Mouse (Mus musculus) CH12.LX (cell line): Measurements from ENCODE around the gene Zswim4.

Source experiments
- CTCF ChIP-seq, 2 experiments: IDR thresholded peaks in 1 of 2; conservative IDR thresholded peaks in 1 of 2; 2 replicates each; pipeline ENCODE4 v1.5.1; 2011 to 2012; ENCODE audit warnings: low read depth in 2 of 2, low read length in 2 of 2, improper control_type of control experiment in 1 of 2, inconsistent platforms in 1 of 2, mild to moderate bottlenecking in 1 of 2, moderate library complexity in 1 of 2
- IRF4 ChIP-seq: IDR thresholded peaks from 2 replicates; pipeline ENCODE4 v1.6.1; 2014; ENCODE audit warnings: low read depth, mild to moderate bottlenecking, inconsistent platforms, low read length, improper control_type of control experiment
- SIN3A ChIP-seq: IDR thresholded peaks from 2 replicates; pipeline ENCODE4 v1.6.1; 2012; ENCODE audit warnings: low read length, improper control_type of control experiment, inconsistent platforms
- TCF12 ChIP-seq: IDR thresholded peaks from 2 replicates; pipeline ENCODE4 v1.6.1; 2014; ENCODE audit warnings: low read depth, mild to moderate bottlenecking, inconsistent platforms, low read length, improper control_type of control experiment

DNA sequence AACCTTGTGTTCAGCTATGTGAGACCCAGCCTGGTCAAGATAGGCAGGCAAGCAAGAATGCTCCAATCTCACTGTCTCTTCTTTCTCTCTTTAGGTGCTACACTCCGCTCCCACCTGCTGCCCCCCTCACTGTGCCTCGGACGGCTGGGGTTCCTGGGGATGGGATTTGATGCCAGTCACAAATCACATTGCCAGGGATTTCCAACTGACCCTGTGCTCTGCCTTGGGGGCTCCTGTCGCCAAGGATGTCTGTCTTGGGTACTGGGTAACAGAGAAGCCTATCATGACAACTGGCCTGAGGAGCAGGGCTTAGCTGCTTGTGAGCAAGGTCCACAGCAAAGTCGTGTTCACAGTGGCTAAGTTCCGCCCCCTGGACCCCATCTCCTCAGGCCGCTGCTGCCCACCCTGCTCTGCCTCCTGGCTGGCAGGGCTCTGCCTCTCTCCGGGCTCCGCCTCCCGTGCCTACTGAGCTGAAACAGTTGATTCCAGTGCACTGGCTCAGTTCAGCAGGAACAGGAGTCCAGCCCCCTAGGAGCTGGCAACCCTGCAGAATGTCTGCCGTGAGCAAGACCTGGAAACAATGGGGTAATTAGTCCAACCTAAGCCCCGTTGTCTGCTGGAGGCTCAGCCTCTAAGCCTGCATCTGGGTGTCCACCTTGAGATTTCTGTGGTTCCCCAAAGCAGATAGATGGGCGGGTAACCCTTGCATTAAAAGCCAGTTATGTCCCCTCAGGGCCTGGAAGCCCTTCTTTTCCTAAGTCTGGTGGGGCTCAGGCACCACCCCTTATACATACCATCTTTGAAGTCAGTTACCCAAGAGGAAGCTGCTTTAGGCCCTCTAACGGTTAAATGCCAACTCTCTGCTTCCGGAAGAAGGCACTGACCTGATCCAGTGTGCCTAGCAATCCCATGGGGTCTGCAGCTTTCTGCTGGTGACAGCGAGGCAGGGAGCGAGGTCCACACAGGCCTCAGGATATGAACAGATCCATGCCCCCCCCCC lies 28.2 kb downstream of the Zswim4 start:
- TF ChIP-seq CTCF (conservative IDR thresholded peaks at IDR 0.05 in 1 of 2, IDR thresholded peaks at IDR 0.05 in 1 of 2; ENCODE audit: low read depth in 2 of 2, low read length in 2 of 2) (no peak), IRF4 (no peak), SIN3A (no peak), TCF12 (no peak)
